Mouse (Mus musculus): Measurements from ENCODE around the gene Nde1. TPM values are rescaled to one million over a fixed set of nuclear protein-coding genes. Genes with fewer than 3 reads are reported as not detected.

Gene Nde1
- 79.8 and 97.3 TPM in 2 replicates for polyA plus RNA-seq (2014; fragmentation: Nextera tagmentation; extraction: Ambion mirVana)

GRCm38 (mm10) chr16:14162988-14163416 lies at the start of gene Nde1, which contains the start of gene Marf1:
TSS of gene Nde1 (plus strand) at chr16:14163275.
TSS of gene Marf1 (minus strand) at chr16:14163351.
- Histone ChIP-seq H3K4me3 (ENCODE audit: low read depth, low read length) (peak within 1 kb of the TSS; percentile 79), H3K27me3 (replicated peaks; ENCODE audit: control insufficient read depth, insufficient read depth, low read length) (no peaks in the 10 kb centered on the region), H3K9me3 (ENCODE audit: control insufficient read depth, low read length) (no peaks in the 10 kb centered on the region), H3K27ac (replicated peaks; ENCODE audit: low read depth, low read length) (peak within 1 kb of the TSS; percentile 90), H3K4me2 (ENCODE audit: low read depth, low read length) (peak within 1 kb of the TSS; percentile 76), H3K36me3 (ENCODE audit: control insufficient read depth, insufficient read depth, low read length) (no peaks in the 10 kb centered on the region), H3K4me1 (ENCODE audit: control insufficient read depth, insufficient read depth, low read length) (peaks cover 8% of the 10 kb centered on the region), H3K9ac (ENCODE audit: low read depth, low read length) (peak within 1 kb of the TSS; percentile 92)
- ATAC-seq (ENCODE audit: low read depth) (peak; percentile 93), DNase-seq (ENCODE audit: low spot score) (peak; percentile 97)
- WGBS: under 1% methylated on average over 20 of the region's 43 CpGs

GRCm38 (mm10) chr16:14117299-14117698 lies 45.8 kb upstream of the Nde1 start:
- H3K27me3 ChIP-seq (replicated peaks; ENCODE audit: control insufficient read depth, insufficient read depth, low read length): no peaks in the 10 kb centered on the region

GRCm38 (mm10) chr16:14120941-14121340 lies 42.1 kb upstream of the Nde1 start:
- Histone ChIP-seq H3K4me3 (ENCODE audit: low read depth, low read length) (no peak overlapping the region), H3K27ac (replicated peaks; ENCODE audit: low read depth, low read length) (no peak overlapping the region), H3K9ac (ENCODE audit: low read depth, low read length) (no peak overlapping the region), H3K9me3 (ENCODE audit: control insufficient read depth, low read length) (no peaks in the 10 kb centered on the region), H3K36me3 (ENCODE audit: control insufficient read depth, insufficient read depth, low read length) (peaks cover 81% of the 10 kb centered on the region), H3K27me3 (replicated peaks; ENCODE audit: control insufficient read depth, insufficient read depth, low read length) (no peaks in the 10 kb centered on the region), H3K4me1 (ENCODE audit: control insufficient read depth, insufficient read depth, low read length) (no peaks in the 10 kb centered on the region), H3K4me2 (ENCODE audit: low read depth, low read length) (no peak overlapping the region)
- DNase-seq (ENCODE audit: low spot score) (no peak), ATAC-seq (ENCODE audit: low read depth) (no peak)
- 88% methylated on average over 5 of the region's 5 CpGs for WGBS

More at GRCm38 (mm10) chr16:14117299-14117698, 45.8 kb upstream of the Nde1 start:
- Histone ChIP-seq H3K36me3 (ENCODE audit: control insufficient read depth, insufficient read depth, low read length) (peaks cover 76% of the 10 kb centered on the region), H3K27ac (replicated peaks; ENCODE audit: low read depth, low read length) (no peak overlapping the region), H3K9me3 (ENCODE audit: control insufficient read depth, low read length) (no peaks in the 10 kb centered on the region), H3K4me3 (ENCODE audit: low read depth, low read length) (no peak overlapping the region), H3K9ac (ENCODE audit: low read depth, low read length) (no peak overlapping the region), H3K4me1 (ENCODE audit: control insufficient read depth, insufficient read depth, low read length) (no peaks in the 10 kb centered on the region), H3K4me2 (ENCODE audit: low read depth, low read length) (no peak overlapping the region)
- DNase-seq (ENCODE audit: low spot score) (peak; percentile 21), ATAC-seq (ENCODE audit: low read depth) (no peak)
- WGBS: 67% methylated on average over 2 of the region's 2 CpGs

GRCm38 (mm10) chr16:14121563-14121962 lies 41.5 kb upstream of the Nde1 start:
- no peaks in the 10 kb centered on the region for H3K9me3 ChIP-seq (ENCODE audit: control insufficient read depth, low read length)
- H3K27ac ChIP-seq (replicated peaks; ENCODE audit: low read depth, low read length): no peak overlapping the region
- H3K27me3 ChIP-seq (replicated peaks; ENCODE audit: control insufficient read depth, insufficient read depth, low read length): no peaks in the 10 kb centered on the region
- H3K4me3 ChIP-seq (ENCODE audit: low read depth, low read length): no peak overlapping the region
- no peak overlapping the region for H3K9ac ChIP-seq (ENCODE audit: low read depth, low read length)
- no peak overlapping the region for H3K4me2 ChIP-seq (ENCODE audit: low read depth, low read length)
- DNase-seq (ENCODE audit: low spot score): no peak
- 96% methylated on average over 7 of the region's 7 CpGs for WGBS
- no peak for ATAC-seq (ENCODE audit: low read depth)
- no peaks in the 10 kb centered on the region for H3K4me1 ChIP-seq (ENCODE audit: control insufficient read depth, insufficient read depth, low read length)
- H3K36me3 ChIP-seq (ENCODE audit: control insufficient read depth, insufficient read depth, low read length): peaks cover 81% of the 10 kb centered on the region

- Histone ChIP-seq H3K4me1 (ENCODE audit: control insufficient read depth, insufficient read depth, low read length) (no peaks in the 10 kb centered on the region), H3K4me3 (ENCODE audit: low read depth, low read length) (no peak overlapping the region), H3K36me3 (ENCODE audit: control insufficient read depth, insufficient read depth, low read length) (peaks cover 79% of the 10 kb centered on the region), H3K9ac (ENCODE audit: low read depth, low read length) (no peak overlapping the region), H3K4me2 (ENCODE audit: low read depth, low read length) (no peak overlapping the region), H3K27me3 (replicated peaks; ENCODE audit: control insufficient read depth, insufficient read depth, low read length) (no peaks in the 10 kb centered on the region), H3K27ac (replicated peaks; ENCODE audit: low read depth, low read length) (no peak overlapping the region), H3K9me3 (ENCODE audit: control insufficient read depth, low read length) (no peaks in the 10 kb centered on the region)
- no peak for ATAC-seq (ENCODE audit: low read depth)
- DNase-seq (ENCODE audit: low spot score): no peak
Observed at GRCm38 (mm10) chr16:14122586-14122985, 40.5 kb upstream of the Nde1 start.

GRCm38 (mm10) chr16:14123901-14124300 lies 39.2 kb upstream of the Nde1 start:
- Histone ChIP-seq H3K9me3 (ENCODE audit: control insufficient read depth, low read length) (no peaks in the 10 kb centered on the region), H3K4me2 (ENCODE audit: low read depth, low read length) (no peak overlapping the region), H3K4me1 (ENCODE audit: control insufficient read depth, insufficient read depth, low read length) (no peaks in the 10 kb centered on the region), H3K36me3 (ENCODE audit: control insufficient read depth, insufficient read depth, low read length) (peaks cover 91% of the 10 kb centered on the region), H3K9ac (ENCODE audit: low read depth, low read length) (no peak overlapping the region), H3K4me3 (ENCODE audit: low read depth, low read length) (no peak overlapping the region), H3K27me3 (replicated peaks; ENCODE audit: control insufficient read depth, insufficient read depth, low read length) (no peaks in the 10 kb centered on the region), H3K27ac (replicated peaks; ENCODE audit: low read depth, low read length) (no peak overlapping the region)
- WGBS: 77% methylated on average over 2 of the region's 2 CpGs
- DNase-seq (ENCODE audit: low spot score): no peak
- ATAC-seq (ENCODE audit: low read depth): no peak

- H3K9ac ChIP-seq (ENCODE audit: low read depth, low read length): no peak overlapping the region
- H3K27ac ChIP-seq (replicated peaks; ENCODE audit: low read depth, low read length): no peak overlapping the region
- ATAC-seq (ENCODE audit: low read depth): no peak
- no peak for DNase-seq (ENCODE audit: low spot score)
- H3K4me1 ChIP-seq (ENCODE audit: control insufficient read depth, insufficient read depth, low read length): no peaks in the 10 kb centered on the region
- no peak overlapping the region for H3K4me2 ChIP-seq (ENCODE audit: low read depth, low read length)
- 99% methylated on average over 7 of the region's 7 CpGs for WGBS
- H3K27me3 ChIP-seq (replicated peaks; ENCODE audit: control insufficient read depth, insufficient read depth, low read length): no peaks in the 10 kb centered on the region
- no peaks in the 10 kb centered on the region for H3K9me3 ChIP-seq (ENCODE audit: control insufficient read depth, low read length)
- peaks cover 96% of the 10 kb centered on the region for H3K36me3 ChIP-seq (ENCODE audit: control insufficient read depth, insufficient read depth, low read length)
- H3K4me3 ChIP-seq (ENCODE audit: low read depth, low read length): no peak overlapping the region
Observed at GRCm38 (mm10) chr16:14124709-14125108, 38.4 kb upstream of the Nde1 start.

GRCm38 (mm10) chr16:14125253-14125652 lies 37.8 kb upstream of the Nde1 start:
- Histone ChIP-seq H3K4me2 (ENCODE audit: low read depth, low read length) (no peak overlapping the region), H3K27ac (replicated peaks; ENCODE audit: low read depth, low read length) (no peak overlapping the region), H3K36me3 (ENCODE audit: control insufficient read depth, insufficient read depth, low read length) (peaks cover 98% of the 10 kb centered on the region), H3K4me3 (ENCODE audit: low read depth, low read length) (no peak overlapping the region), H3K9ac (ENCODE audit: low read depth, low read length) (no peak overlapping the region), H3K9me3 (ENCODE audit: control insufficient read depth, low read length) (no peaks in the 10 kb centered on the region), H3K4me1 (ENCODE audit: control insufficient read depth, insufficient read depth, low read length) (no peaks in the 10 kb centered on the region), H3K27me3 (replicated peaks; ENCODE audit: control insufficient read depth, insufficient read depth, low read length) (no peaks in the 10 kb centered on the region)
- no peak for DNase-seq (ENCODE audit: low spot score)
- ATAC-seq (ENCODE audit: low read depth): no peak
- 90% methylated on average over 1 of the region's 1 CpGs for WGBS

- no peaks in the 10 kb centered on the region for H3K9me3 ChIP-seq (ENCODE audit: control insufficient read depth, low read length)
- no peak for ATAC-seq (ENCODE audit: low read depth)
- H3K4me3 ChIP-seq (ENCODE audit: low read depth, low read length): no peak overlapping the region
Observed at GRCm38 (mm10) chr16:14128977-14129376, 34.1 kb upstream of the Nde1 start.

More at GRCm38 (mm10) chr16:14128977-14129376, 34.1 kb upstream of the Nde1 start:
- no peak for DNase-seq (ENCODE audit: low spot score)
- Histone ChIP-seq H3K27ac (replicated peaks; ENCODE audit: low read depth, low read length) (no peak overlapping the region), H3K36me3 (ENCODE audit: control insufficient read depth, insufficient read depth, low read length) (peaks cover 98% of the 10 kb centered on the region), H3K27me3 (replicated peaks; ENCODE audit: control insufficient read depth, insufficient read depth, low read length) (no peaks in the 10 kb centered on the region), H3K4me2 (ENCODE audit: low read depth, low read length) (no peak overlapping the region), H3K9ac (ENCODE audit: low read depth, low read length) (no peak overlapping the region), H3K4me1 (ENCODE audit: control insufficient read depth, insufficient read depth, low read length) (no peaks in the 10 kb centered on the region)

All from embryonic facial prominence, embryonic 14.5 days (tissue).